Mouse (Mus musculus): Measurements from ENCODE around the gene Mus81.

Gene Mus81

DNA sequence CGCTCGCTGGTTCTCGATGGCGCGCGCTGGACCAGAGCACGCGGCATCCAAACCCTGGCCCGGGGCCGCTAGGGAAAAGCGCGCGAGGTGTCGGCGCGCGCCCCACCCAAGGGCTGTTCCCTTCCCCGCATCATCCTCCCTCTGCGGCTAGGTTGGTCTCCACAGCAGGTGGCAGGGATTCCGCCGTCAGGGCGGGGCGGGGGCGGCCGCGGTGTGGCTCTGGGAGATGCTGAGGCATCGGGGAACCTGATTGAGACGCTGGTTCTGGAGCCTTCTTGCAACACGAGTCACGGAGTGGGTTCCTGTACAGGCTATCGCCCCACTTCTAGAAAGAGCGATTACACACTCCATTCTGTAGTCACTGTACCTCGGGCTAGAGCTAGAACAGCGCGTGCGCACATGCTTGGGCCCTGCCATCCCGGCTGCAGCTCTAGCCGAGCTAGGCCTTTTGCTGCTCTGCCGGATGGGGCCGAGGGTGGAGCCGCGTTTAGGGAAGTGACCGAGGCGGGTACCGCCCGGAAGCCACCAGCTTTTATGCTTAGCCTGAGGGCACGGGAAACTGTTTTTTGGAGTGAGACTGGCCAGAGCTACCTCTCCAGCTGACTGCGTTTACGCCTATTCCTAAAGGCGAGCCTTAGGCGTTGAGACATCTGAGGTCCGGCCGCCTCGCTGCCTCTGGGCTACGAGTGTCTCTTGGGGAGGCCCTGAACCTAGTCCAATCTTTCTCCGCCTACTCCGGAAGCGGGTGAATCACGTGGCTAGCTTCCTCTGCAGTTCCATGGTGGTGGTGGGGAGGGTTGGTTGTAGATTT is 2.9 kb upstream of the Mus81 start:
- DNase-seq = peak; percentile 85

- peak; percentile 97 for DNase-seq
These were observed 2.2 kb upstream of the Mus81 start, which contains the start of gene Cfl1 for GRCm38 (mm10) chr19:5490313-5490897. Gene Cfl1, plus strand, starts transcription at chr19:5490455.

- peak; percentile 31 for DNase-seq
These were observed 1.5 kb upstream of the Mus81 start for GRCm38 (mm10) chr19:5489721-5490120.

DNA sequence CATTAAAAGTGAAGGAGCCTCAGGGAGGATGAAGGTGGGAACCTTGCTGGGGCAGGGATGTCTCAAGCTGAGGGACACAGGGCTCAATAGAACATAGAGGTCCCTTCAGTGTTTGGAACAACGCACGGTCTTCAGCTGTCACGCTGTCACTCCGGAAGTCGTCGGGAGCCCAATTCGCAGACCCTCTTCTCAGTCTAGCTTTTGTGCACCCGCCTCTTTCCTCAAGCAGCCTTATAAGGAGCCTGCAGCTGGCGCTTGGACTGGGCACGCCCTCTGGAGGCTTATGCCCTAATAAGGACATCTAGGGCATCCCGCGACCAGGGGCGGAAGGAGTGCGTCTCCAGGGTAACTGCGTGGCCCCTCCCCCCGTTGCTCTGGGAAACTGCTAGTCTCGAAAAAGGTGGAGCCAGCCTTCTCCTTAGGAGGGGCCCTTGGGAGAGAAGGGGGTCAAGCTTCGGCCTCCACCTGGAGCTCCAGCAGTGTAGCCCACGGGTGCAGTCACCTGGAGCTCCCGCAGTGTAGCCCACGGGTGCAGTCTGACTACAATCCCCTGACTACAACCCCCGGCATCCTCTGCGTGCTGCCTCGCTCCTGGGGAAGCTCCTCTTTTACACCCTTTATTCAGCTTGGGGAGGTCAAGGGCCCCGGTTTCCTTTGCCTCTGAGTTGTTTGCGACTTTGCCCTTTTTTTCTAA is 823 bp upstream of the Mus81 start:
- peak; percentile 98 for DNase-seq

DNA sequence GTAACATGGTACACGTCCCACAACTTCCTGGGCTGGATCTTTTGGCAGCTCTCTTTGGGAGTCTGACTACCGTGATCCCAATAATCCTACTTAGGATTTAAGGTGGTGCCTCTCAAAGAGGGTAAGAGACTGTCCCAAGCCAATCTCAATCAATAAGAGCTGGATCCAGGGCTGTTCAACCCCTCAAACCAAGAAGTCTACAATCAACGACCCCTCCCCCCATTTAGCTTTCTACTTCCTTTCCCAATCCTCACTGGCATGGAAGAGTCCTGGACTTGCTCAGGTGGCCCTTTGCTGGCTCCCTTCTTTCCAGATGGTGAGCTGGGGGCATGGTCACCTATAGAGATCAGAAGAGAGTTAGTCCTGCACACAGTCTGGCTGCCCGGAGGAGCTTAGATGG is 1.4 kb downstream of the Mus81 start:
- DNase-seq = no peak

DNA sequence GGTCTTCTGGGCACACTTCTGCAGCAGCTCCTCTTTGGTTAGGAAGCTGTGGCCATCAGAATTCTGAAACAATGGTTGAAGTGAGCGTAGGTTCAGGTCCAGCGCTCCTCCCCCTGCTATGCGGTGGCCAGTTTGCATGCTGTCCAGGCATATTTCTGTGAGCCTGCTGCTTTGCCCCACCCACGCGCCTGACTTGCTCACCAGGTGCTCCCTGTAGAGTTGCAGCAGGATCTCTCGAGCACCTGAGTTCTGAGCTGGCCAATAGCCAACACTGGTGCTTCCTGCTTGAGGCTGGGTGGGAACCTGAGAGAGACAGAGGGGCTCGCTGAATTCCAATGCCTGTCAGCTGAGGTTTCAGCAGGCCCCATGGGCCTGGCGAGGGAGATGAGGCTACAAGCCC is 1.9 kb downstream of the Mus81 start:
- DNase-seq = peak; percentile 32

- peak; percentile 15 for DNase-seq
These were observed 2.4 kb downstream of the Mus81 start for GRCm38 (mm10) chr19:5485821-5486220.

- peak; percentile 8 for DNase-seq
These were observed 2.8 kb downstream of the Mus81 start for GRCm38 (mm10) chr19:5485371-5485770.

DNA sequence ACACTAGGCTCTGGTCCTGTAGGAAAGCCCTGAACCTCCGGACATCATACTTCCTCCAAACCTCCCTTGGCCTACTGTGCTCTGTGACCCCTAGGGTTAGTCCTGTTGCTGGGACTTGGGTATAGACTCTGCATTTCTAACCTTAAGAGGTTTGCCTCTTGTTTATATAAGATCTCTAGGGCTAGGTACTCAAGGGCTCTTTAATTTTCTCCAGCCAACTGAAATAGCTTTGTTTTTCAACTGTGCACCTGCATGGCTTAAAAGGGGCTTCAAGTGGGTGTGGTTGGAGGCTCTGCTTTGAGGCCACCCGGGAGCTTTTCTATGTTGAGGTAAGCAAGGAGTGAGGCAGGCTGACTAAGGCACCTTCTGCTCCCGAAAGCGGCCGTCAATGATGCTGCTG is 3.7 kb downstream of the Mus81 start:
- DNase-seq = peak; percentile 50

DNA sequence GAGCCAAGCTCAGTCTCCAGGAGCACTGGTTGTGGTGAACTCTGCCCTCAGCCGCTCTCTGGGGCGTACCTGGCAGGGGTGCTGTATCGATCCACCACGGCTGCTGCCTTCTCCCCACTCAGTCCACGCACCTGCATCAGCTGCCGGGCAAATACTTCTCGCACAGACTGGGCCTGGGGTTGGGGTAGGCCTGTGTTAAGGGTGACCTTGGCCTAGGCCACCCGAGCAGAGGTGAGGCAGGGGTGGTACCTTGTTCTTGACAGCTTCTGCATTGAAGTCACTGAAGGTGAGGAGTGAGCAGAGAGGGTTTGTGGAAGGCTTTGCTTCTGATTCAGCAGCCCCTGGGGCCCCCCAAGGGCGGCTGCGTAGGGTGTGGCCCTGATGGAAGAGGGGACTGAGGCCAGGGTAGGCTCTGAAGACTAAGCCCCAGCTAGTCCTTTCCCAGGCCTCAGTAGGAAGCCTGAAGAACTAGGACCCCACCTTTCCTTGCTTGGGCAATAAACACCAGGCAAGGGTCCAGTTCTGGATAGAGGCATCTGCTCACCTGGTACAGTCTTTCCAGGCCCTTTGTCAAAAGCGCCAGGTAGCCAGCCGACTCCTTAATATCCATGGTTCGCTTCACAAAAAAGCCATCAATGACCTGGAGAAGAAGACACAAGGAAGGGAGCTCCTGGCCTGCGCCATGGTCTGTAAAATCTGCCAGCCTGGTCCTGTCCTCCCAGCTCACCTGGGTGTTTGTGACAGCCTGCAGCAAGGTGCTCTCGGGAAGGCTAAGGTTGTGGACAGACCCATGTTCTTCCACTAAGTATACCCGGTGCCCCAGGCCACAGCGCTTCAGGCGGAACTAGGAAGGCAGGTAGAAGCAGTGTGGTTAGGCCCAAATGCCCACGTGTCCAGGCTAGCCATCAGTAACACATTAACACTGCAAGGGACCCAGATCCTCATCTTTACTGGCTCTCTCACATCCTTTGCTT is 4.5 kb downstream of the Mus81 start:
- DNase-seq = peak; percentile 19

- no peak for DNase-seq
These were observed 6.8 kb downstream of the Mus81 start for GRCm38 (mm10) chr19:5481398-5481797.

GRCm38 (mm10) chr19:5480016-5480415 is 8.2 kb downstream of the Mus81 start:
- peak; percentile 15 for DNase-seq

DNA sequence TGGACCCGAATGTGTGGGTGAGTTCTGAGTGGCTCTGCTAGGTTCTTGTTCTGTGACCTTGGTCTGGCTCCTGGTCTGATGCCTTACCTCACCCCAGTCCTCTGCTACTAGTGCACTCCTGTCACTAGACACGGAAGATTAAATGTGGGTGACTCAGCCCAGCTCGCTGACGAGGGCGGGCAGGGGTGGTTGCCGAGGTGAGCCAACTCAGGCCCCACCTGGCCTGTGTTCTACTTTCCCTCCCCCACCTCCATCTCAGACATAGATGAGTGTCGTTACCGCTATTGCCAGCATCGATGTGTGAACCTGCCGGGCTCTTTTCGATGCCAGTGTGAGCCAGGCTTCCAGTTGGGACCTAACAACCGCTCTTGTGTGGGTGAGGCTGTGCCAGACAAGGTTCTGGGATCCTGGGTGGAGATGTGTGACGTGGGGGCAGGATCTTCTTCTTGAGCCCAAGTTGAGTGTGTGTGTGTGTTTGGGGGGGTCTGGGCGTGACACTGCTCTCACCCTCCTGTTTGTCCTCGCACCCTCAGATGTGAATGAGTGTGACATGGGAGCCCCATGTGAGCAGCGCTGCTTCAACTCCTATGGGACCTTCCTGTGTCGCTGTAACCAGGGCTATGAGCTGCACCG is 10.4 kb downstream of the Mus81 start:
- peak; percentile 17 for DNase-seq

- peak; percentile 43 for DNase-seq
These were observed 11.1 kb downstream of the Mus81 start for GRCm38 (mm10) chr19:5477004-5477667.

- DNase-seq = peak; percentile 7
These were observed 13.0 kb downstream of the Mus81 start for GRCm38 (mm10) chr19:5475069-5475714.

- DNase-seq = peak; percentile 58
These were observed 13.7 kb downstream of the Mus81 start for GRCm38 (mm10) chr19:5474281-5475068.

DNA sequence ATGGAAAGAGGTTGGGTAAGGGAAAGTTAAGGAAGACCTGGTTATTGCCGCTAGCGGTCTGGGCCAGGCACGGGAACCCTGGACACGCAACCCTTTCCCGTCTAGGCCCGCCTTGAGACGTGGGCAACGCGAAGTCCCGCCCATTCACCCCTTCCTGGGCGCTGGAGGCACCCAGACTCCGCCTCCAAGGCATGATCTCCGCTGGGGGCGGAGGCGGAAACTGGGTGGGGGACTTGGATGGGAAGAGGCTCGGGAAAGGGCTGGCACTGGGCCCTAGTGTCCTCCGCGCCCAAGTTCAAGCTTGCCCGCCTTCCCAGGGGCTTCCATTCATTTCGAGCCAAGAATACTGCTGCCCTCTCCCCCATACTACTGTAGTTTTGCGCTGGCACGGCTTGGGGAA is 14.5 kb downstream of the Mus81 start, which contains the start of gene Efemp2:
Gene Efemp2 (plus strand): TSS at position 235 of the 400 bp plus-strand sequence.
- peak; percentile 77 for DNase-seq

- DNase-seq = no peak
These were observed 15.3 kb downstream of the Mus81 start for GRCm38 (mm10) chr19:5472857-5473256.

GRCm38 (mm10) chr19:5471846-5472245 is 16.4 kb downstream of the Mus81 start:
- no peak for DNase-seq

GRCm38 (mm10) chr19:5468374-5468773 is 19.8 kb downstream of the Mus81 start, which contains the start of gene Ctsw:
Gene Ctsw, minus strand, starts transcription at chr19:5468507.
- DNase-seq = peak; percentile 77
